Mouse (Mus musculus) lung, postnatal 0 days (tissue): ENCODE data around the gene Sipa1l1.

ENCODE experiments used
- CTCF ChIP-seq: IDR thresholded peaks from 2 replicates; pipeline ENCODE4 v1.5.1; 2016; ENCODE audit warnings: antibody characterized with exemption, mild to moderate bottlenecking
- EP300 ChIP-seq: IDR thresholded peaks from 2 replicates; pipeline ENCODE4 v1.6.1; 2016; ENCODE audit warnings: antibody characterized with exemption, mild to moderate bottlenecking, control low read depth

DNA sequence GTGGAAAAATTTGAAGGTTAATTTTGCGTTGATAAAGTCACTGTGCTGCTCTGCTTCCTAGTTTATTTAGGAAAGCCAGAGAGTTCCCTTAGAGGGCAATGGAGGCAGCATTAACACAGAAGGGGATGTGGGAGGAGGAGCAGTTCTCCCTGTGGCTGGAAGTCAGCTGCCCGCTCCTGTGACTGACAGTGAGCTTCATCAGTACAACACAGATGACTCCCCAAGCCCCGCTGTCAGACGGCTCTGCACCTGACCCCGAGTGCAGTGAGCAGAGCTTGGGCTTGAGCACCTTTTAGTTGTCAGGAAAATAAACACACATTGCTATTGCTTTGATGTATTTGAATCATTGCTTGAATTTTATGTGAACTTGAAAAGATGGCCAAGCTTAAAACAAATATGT lies 117.7 kb downstream of the Sipa1l1 start:
- no peak for TF ChIP-seq CTCF
- TF ChIP-seq EP300, result no peak
